Mouse (Mus musculus): ENCODE measurements around the gene Gna12.

- peak; percentile 62 for TF ChIP-seq CTCF (IDR thresholded peaks at IDR 0.05; ENCODE audit: low read depth, low read length)
- no peak for TF ChIP-seq POLR2A (IDR thresholded peaks at IDR 0.05; ENCODE audit: extremely low read depth, insufficient read depth, low read length)
These were observed 77.6 kb downstream of the Gna12 start for GRCm38 (mm10) chr5:140752639-140753038.

Data from liver, adult 2 months (tissue).